Mouse (Mus musculus) layer of hippocampus, adult 11-12 months (tissue): ENCODE data around the gene Cdk1.
"Not testable (repeated sequence)": the region's sequence is repeated elsewhere in the genome, so short reads cannot be mapped to it uniquely, and the experiment has no call there.

Experiments
- DNase-seq: peaks from one replicate; pipeline ENCODE4 v3.0.0; 2022; ENCODE audit warnings: low spot score

Gene Cdk1

GRCm38 (mm10) chr10:69352212-69353085 is at the start of gene Cdk1:
TSS of gene Cdk1 (minus strand) at chr10:69352938.
- peak; percentile 92 for DNase-seq

DNA sequence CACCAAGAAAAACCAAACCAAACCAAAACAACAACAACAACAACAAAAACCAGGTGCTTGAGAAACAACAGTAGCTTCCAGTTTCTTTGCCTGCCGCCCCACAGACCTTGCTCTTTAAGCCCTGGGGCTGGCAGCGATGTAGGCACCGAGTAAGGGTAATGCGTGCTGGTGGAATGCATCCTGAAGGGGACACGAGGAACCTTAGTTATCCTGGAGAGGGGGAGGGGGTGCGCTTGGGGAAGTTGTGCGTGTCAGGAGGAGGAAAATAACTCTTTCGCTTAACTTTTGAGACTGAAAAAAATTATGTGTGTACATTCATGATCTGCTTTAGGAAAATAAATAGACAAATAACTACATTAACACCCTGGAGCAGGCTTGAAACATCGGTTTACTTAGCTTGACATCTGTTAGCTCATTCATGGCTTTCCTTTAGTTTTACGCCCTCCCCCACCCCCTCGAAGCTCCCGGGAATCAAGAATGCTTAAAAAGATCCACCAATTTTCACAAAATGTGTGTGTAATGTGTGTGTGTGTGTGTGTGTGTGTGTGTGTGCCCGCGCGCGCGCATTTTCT is 47.2 kb upstream of the Cdk1 start:
- DNase-seq, result no peak

GRCm38 (mm10) chr10:69398763-69399590 is 46.2 kb upstream of the Cdk1 start, which contains the start of gene Ank3:
TSS of gene Ank3 (plus strand) at chr10:69398773.
- no peak for DNase-seq

DNA sequence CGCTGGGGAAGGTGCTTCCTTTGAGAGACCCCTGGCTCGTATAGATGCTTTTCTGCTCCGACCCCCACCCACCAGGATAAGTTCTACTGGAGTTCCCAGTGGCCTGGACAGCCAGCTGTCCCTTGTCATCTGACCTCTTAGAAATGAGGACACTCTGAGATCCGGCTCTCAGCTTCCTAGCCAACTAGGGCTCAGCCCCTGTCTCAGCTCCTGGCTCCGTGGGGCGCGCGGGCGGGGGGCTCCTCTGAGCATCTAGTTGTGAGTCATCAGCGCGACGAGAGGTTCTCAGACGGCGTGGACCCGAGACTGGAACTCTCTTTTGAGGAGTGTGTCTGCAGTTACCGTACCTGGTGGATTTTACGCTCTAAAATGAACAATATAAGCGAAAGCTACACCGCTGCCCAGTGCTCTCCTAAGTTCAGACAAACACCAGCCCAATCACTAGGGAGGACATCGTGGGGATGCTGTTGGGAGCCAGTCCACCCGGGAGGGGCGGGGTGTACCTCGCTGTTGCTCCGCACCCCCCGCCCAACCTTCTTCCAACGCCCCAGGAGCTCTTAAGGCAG is 45.5 kb upstream of the Cdk1 start:
- DNase-seq, result no peak

- no peak for DNase-seq
These were observed 36.8 kb upstream of the Cdk1 start for GRCm38 (mm10) chr10:69389511-69389910.

DNA sequence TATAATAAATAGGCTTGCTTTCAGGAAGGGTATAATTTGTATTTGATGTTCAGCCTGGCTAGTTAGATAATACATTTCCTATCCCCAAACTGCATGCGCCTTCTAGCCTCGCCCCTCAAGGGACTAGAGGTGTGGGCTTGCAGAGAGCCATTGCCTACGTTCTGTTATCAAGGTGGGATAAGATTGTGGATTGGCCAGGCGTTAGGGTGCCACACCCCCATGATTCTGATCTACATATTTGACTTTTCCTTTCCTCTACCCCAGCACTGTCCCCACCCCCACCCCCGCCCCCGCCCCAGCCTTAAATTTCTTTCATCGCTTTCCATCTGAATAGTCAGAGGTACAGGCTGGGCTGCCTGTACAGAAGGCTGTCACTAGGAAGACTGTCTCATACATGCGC is 34.0 kb upstream of the Cdk1 start:
- no peak for DNase-seq

- no peak for DNase-seq
These were observed 32.4 kb upstream of the Cdk1 start for GRCm38 (mm10) chr10:69385136-69385535.

GRCm38 (mm10) chr10:69384640-69385039 is 31.9 kb upstream of the Cdk1 start:
- no peak for DNase-seq

- DNase-seq, result no peak
These were observed 30.4 kb upstream of the Cdk1 start for GRCm38 (mm10) chr10:69383186-69383585.

- no peak for DNase-seq
These were observed 22.4 kb upstream of the Cdk1 start for GRCm38 (mm10) chr10:69375154-69375553.

- no peak for DNase-seq
These were observed 21.2 kb upstream of the Cdk1 start for GRCm38 (mm10) chr10:69373796-69374550.

DNA sequence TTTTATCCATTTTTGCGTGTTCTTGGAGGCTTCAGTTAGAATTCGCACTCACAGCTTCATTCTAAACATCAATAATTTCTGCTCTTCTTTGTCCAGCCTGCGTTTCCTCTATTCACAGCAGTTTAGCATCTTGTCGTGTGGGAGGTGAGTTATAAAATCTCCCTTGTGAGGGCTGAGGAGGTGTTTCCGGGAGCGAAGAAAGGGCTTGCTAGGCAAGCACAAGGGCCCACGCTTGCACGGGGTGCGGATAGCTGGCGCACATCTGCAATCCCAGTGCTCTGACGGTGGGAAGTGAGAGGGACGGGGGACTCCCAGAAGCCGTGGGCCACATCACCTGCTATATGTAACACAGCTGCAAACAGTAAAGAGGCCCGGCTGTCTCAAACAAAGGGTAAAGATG is 19.3 kb upstream of the Cdk1 start:
- no peak for DNase-seq

DNA sequence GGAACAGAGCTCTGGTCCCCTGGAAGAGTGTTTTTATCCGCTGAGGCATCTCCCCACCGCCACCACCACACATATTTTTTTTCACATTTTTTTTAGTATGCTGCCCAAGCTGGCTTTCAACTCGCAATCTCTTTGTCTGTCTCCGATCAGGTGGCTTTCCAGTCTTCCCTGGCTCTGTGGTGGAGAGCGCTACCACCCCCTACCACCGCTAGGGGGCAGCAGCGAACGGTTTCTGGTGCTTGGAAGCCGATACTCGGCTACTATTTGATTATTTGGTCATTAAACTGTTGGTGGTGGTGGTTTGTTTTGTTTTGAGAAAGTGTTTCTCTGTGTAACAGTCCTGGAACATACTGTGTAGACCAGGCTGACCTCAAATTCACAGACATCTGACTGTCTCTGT is 18.7 kb upstream of the Cdk1 start:
- peak; percentile 12 for DNase-seq

DNA sequence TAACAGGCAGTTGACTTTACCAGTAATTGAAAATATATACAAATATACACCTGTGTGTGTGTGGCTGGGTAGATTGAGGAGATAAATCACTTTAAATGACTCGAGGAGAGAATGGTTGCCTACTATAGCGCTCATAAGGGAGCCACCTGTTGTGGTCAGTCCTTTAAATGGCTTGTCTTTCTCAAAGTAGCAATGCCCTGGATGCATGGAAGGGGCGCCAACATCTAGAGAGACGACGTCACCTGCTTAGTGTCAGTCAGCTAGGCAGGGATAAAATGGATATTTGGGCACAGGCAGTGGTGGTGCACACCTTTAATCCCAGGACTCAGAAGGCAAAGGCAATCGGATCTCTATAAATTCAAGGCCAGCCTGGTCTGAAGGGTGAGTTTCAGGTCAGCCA is 16.6 kb upstream of the Cdk1 start:
- no peak for DNase-seq

DNA sequence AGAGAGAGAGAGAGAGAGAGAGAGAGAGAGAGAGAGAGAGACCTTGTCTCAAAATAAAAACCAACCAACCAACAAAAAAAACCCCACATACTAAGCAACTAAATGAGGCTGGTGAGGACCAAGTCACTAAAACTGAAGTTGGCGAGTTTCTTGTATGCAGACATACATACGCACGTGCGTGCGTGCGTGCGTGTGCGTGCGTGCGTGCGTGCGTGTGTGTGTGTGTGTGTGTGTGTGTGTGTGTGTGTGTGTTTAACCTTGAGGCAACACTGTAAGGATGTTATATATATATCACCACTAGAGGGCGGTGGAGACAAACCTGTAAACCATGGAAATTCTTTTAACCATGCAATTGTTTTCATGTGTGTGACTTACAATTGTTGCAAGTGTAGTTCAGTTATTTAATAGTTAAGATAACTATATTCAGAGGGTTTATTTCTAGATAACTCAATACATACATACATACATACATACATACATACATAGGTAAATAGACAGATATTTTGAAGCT is 14.2 kb upstream of the Cdk1 start:
- DNase-seq, result peak; percentile 9

GRCm38 (mm10) chr10:69366208-69366607 is 13.5 kb upstream of the Cdk1 start:
- DNase-seq, result no peak

DNA sequence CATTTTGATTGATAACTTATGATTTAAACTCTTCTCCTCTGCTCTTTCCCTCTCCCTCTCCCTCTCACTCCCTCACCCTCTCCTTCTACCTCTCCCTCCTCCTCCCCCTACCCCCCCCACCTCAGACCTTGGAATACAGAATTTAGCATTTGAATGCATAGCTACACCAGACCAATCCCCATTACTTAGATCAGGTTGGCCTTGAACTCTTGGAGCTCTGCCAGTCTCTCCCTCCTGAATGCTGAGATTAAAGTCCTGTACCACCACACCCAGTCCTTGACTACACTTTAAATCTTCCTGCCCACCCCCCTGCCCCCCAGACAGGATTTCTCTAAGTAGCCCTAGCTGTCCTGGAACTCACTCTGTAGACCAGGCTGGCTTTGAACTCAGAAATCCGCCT is 6.9 kb upstream of the Cdk1 start:
- DNase-seq, result no peak

- DNase-seq, result not testable (repeated sequence)
These were observed 345 bp upstream of the Cdk1 start for GRCm38 (mm10) chr10:69353086-69353479.

DNA sequence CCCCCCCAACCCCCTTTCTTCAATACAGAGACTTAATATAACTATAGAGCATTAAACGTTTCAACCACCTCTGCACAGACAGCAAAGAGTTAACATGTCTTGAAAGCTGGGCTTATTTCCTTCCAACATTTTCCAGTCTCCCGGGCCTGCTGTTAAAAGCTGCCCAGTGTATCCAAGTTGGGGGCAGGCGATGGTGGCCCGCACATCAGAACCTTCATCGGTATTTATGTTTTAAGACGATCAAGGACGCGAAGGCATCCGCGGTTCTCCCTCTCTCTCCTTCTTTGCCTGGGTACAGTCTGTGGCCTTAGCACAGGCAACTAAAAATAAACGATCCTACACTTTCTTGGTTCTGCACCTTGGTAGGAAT is 911 bp downstream of the Cdk1 start:
- DNase-seq, result no peak

- DNase-seq, result no peak
These were observed 1.5 kb downstream of the Cdk1 start for GRCm38 (mm10) chr10:69351071-69351841.

DNA sequence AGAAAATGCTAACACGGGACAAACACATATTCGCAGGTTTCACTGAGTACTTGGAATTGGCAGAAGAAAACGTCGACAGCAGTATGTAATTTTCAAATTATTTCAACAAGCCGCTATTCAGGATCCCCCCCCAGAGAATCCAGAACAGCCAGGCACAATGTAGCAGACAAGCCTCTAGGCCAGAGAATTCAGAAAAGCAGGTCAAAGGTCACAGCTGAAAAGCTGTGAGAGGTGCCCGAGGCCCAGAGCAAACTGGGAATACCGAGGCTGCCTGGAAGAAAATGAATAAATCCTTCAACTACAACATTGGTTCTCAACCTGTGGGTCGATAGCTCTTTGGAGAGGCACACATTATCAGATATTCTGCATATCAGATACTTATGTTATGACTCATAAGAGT is 4.5 kb downstream of the Cdk1 start:
- no peak for DNase-seq
